Mouse (Mus musculus): ENCODE results near the gene Myt1l. TPM values are rescaled to one million over a fixed set of nuclear protein-coding genes. Genes with fewer than 3 reads are reported as not detected.

Myt1l gene
- polyA plus RNA-seq, 1 experiment from 2014 or later = 0.18 TPM

DNA sequence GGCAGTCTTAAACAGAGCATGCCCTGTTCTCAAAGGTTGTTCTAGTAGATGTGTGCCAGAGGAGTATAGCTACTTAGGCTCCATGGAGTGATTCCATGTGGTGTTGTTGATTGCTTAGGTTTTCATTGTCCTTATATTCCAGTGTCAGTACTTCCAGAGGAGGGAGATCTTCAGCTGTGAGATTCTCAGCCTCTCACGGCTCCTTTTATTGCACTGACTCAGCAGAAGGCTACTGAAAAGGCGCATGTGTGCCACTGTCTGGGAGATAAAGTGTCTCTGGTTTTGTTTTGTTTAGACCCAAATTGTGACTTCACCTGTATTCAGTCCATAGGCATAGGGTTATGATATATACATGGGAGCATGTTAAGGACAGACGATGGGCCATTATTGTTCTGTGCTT is 28.2 kb downstream of the Myt1l start:
- Histone ChIP-seq H3K27ac (ENCODE audit: low read length) (no peak overlapping the region), H3K27me3 (ENCODE audit: control insufficient read depth, insufficient read depth, low read depth, low read length) (no peaks in the 10 kb centered on the region), H3K4me1 (replicated peaks; ENCODE audit: control insufficient read depth, insufficient read depth, low read length) (no peaks in the 10 kb centered on the region), H3K9me3 (ENCODE audit: control insufficient read depth, low read length) (no peaks in the 10 kb centered on the region), H3K4me3 (ENCODE audit: low read length) (no peak overlapping the region), H3K9ac (ENCODE audit: low read length) (no peak overlapping the region), H3K36me3 (ENCODE audit: control insufficient read depth, insufficient read depth, low read length) (no peaks in the 10 kb centered on the region), H3K4me2 (ENCODE audit: low read depth, low read length) (no peak overlapping the region)
- no peak for ATAC-seq (ENCODE audit: low read depth)
- 66% methylated on average over 3 of the region's 3 CpGs for WGBS

- WGBS = 44% methylated on average over 6 of the region's 6 CpGs
- Histone ChIP-seq H3K36me3 (ENCODE audit: control insufficient read depth, insufficient read depth, low read length) (no peaks in the 10 kb centered on the region), H3K4me2 (ENCODE audit: low read depth, low read length) (no peak overlapping the region), H3K27me3 (ENCODE audit: control insufficient read depth, insufficient read depth, low read depth, low read length) (no peaks in the 10 kb centered on the region), H3K9me3 (ENCODE audit: control insufficient read depth, low read length) (no peaks in the 10 kb centered on the region), H3K4me3 (ENCODE audit: low read length) (no peak overlapping the region), H3K9ac (ENCODE audit: low read length) (no peak overlapping the region), H3K4me1 (replicated peaks; ENCODE audit: control insufficient read depth, insufficient read depth, low read length) (no peaks in the 10 kb centered on the region), H3K27ac (ENCODE audit: low read length) (no peak overlapping the region)
- ATAC-seq (ENCODE audit: low read depth) = no peak
Measured at GRCm38 (mm10) chr12:29556901-29557300, 28.7 kb downstream of the Myt1l start.

DNA sequence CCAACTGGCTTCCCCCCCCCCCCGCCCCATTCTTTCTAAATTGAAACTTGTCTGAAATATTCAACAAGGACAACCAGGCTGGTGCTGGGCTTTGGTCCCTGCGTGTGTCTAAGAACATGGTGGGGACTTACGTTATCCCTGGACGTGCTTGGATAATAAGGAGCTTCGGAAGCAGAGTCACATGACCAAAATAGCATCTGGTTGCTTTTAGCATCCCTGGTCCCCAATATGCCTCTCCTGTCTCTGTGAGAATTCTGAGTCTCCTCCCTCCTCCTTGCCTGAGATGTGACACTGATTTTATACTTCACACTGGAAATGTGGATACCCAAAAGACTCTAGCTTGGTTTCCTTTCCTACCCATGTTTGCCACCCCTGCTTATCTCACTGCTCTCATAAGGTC is 31.6 kb downstream of the Myt1l start:
- 76% methylated on average over 5 of the region's 5 CpGs for WGBS
- no peak for ATAC-seq (ENCODE audit: low read depth)
- H3K4me2 ChIP-seq (ENCODE audit: low read depth, low read length) = no peak overlapping the region

DNA sequence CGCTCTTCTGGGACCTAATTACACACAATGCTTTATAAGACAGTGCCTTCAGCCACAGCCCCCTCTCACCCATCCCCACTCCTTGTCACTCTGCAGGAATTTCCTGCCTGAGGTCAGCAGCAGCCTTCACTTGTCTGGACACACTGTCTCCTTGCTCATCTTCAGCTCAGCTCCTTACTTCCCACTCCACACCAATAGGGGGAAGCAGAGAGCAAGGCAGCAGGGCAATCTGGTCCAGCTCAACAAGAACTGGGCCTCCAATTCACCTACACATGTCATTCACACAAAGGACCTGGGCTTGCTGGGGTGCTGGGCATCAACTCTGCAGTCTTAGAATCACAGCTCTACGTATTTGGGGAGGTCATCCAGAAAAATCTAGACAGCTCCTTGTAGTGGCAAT is 33.0 kb downstream of the Myt1l start:
- ATAC-seq (ENCODE audit: low read depth) = no peak
- Histone ChIP-seq H3K27me3 (ENCODE audit: control insufficient read depth, insufficient read depth, low read depth, low read length) (no peaks in the 10 kb centered on the region), H3K9me3 (ENCODE audit: control insufficient read depth, low read length) (no peaks in the 10 kb centered on the region), H3K9ac (ENCODE audit: low read length) (no peak overlapping the region), H3K4me1 (replicated peaks; ENCODE audit: control insufficient read depth, insufficient read depth, low read length) (no peaks in the 10 kb centered on the region), H3K4me3 (ENCODE audit: low read length) (no peak overlapping the region), H3K27ac (ENCODE audit: low read length) (no peak overlapping the region), H3K36me3 (ENCODE audit: control insufficient read depth, insufficient read depth, low read length) (no peaks in the 10 kb centered on the region), H3K4me2 (ENCODE audit: low read depth, low read length) (no peak overlapping the region)
- 82% methylated on average over 2 of the region's 2 CpGs for WGBS

More for the DNA sequence above, 31.6 kb downstream of the Myt1l start:
- Histone ChIP-seq H3K9ac (ENCODE audit: low read length) (no peak overlapping the region), H3K4me3 (ENCODE audit: low read length) (no peak overlapping the region), H3K36me3 (ENCODE audit: control insufficient read depth, insufficient read depth, low read length) (no peaks in the 10 kb centered on the region), H3K27ac (ENCODE audit: low read length) (no peak overlapping the region), H3K9me3 (ENCODE audit: control insufficient read depth, low read length) (no peaks in the 10 kb centered on the region), H3K4me1 (replicated peaks; ENCODE audit: control insufficient read depth, insufficient read depth, low read length) (no peaks in the 10 kb centered on the region), H3K27me3 (ENCODE audit: control insufficient read depth, insufficient read depth, low read depth, low read length) (no peaks in the 10 kb centered on the region)

DNA sequence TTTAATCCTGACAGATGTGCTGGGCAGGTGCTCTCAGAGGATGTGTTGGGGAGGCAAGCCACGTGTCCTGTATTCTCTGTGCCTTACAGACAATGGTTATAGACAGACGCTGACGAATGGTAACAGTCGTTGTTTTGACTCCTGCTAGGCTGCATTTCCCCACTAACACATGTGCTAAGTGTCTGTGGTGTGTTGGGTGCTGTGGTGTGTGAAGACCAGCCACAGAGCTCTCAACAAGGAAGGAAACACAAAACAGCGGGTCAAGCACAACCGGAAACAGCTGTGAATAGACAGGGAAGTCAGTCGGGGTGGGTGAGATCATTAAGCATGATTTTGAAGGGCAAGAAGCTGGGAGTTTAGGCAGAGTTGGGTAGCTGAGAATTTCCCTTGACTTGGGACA is 41.1 kb downstream of the Myt1l start:
- H3K4me2 ChIP-seq (ENCODE audit: low read depth, low read length) = no peak overlapping the region
- no peak overlapping the region for H3K27ac ChIP-seq (ENCODE audit: low read length)
- H3K4me1 ChIP-seq (replicated peaks; ENCODE audit: control insufficient read depth, insufficient read depth, low read length) = no peaks in the 10 kb centered on the region
- ATAC-seq (ENCODE audit: low read depth) = no peak
- no peaks in the 10 kb centered on the region for H3K36me3 ChIP-seq (ENCODE audit: control insufficient read depth, insufficient read depth, low read length)
- WGBS = 67% methylated on average over 7 of the region's 7 CpGs
- H3K9me3 ChIP-seq (ENCODE audit: control insufficient read depth, low read length) = no peaks in the 10 kb centered on the region
- no peak overlapping the region for H3K9ac ChIP-seq (ENCODE audit: low read length)
- no peak overlapping the region for H3K4me3 ChIP-seq (ENCODE audit: low read length)
- no peaks in the 10 kb centered on the region for H3K27me3 ChIP-seq (ENCODE audit: control insufficient read depth, insufficient read depth, low read depth, low read length)

- Histone ChIP-seq H3K27ac (ENCODE audit: low read length) (no peak overlapping the region), H3K36me3 (ENCODE audit: control insufficient read depth, insufficient read depth, low read length) (no peaks in the 10 kb centered on the region), H3K27me3 (ENCODE audit: control insufficient read depth, insufficient read depth, low read depth, low read length) (no peaks in the 10 kb centered on the region), H3K4me2 (ENCODE audit: low read depth, low read length) (no peak overlapping the region), H3K4me1 (replicated peaks; ENCODE audit: control insufficient read depth, insufficient read depth, low read length) (no peaks in the 10 kb centered on the region), H3K9me3 (ENCODE audit: control insufficient read depth, low read length) (no peaks in the 10 kb centered on the region), H3K4me3 (ENCODE audit: low read length) (no peak overlapping the region), H3K9ac (ENCODE audit: low read length) (no peak overlapping the region)
- 81% methylated on average over 6 of the region's 6 CpGs for WGBS
- no peak for ATAC-seq (ENCODE audit: low read depth)
Measured at GRCm38 (mm10) chr12:29570351-29570750, 42.2 kb downstream of the Myt1l start.

DNA sequence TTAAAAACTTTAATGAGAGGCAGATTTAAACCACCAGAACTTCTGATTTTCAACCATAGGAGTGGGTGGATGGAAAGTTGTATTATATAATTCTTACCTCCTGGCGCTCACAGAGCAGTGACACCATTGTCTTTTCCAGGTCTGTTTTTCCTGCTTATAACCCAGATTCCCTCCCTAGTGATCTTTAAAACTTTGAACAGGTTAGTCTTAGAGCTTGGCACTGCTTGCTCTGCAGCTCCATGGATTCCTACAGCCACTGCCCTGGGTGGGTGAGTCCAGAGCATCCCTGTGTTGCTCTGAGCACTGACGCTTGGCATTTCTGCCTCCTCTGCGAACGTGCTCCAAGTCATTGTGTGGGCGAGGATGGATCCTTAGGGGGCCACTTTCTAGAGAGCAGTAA is 43.4 kb downstream of the Myt1l start:
- ATAC-seq (ENCODE audit: low read depth) = no peak
- Histone ChIP-seq H3K4me2 (ENCODE audit: low read depth, low read length) (no peak overlapping the region), H3K27ac (ENCODE audit: low read length) (no peak overlapping the region), H3K9me3 (ENCODE audit: control insufficient read depth, low read length) (no peaks in the 10 kb centered on the region), H3K9ac (ENCODE audit: low read length) (no peak overlapping the region), H3K27me3 (ENCODE audit: control insufficient read depth, insufficient read depth, low read depth, low read length) (no peaks in the 10 kb centered on the region), H3K4me1 (replicated peaks; ENCODE audit: control insufficient read depth, insufficient read depth, low read length) (no peaks in the 10 kb centered on the region), H3K4me3 (ENCODE audit: low read length) (no peak overlapping the region), H3K36me3 (ENCODE audit: control insufficient read depth, insufficient read depth, low read length) (no peaks in the 10 kb centered on the region)
- 78% methylated on average over 5 of the region's 5 CpGs for WGBS

DNA sequence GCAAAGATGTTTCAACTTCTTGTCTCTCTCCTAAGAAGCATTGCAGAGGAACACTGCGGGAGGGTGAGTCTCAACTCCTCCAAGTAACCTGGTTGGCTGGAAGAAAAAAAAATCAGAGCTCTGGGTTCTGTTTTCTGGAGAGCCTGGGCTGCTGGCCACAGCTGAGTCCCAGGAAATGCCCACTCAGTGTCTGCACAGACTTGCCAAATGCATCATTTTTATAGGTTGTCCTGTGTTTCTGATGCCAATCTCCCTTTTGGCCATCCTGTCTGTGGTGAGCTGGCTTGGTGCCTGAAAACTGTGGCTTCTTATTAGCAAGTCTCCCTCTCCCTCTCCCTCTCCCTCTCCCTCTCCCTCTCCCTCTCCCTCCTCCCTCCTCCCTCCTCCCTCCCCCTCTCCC is 65.6 kb downstream of the Myt1l start:
- Histone ChIP-seq H3K9me3 (ENCODE audit: control insufficient read depth, low read length) (no peaks in the 10 kb centered on the region), H3K27ac (ENCODE audit: low read length) (no peak overlapping the region), H3K4me2 (ENCODE audit: low read depth, low read length) (no peak overlapping the region)

DNA sequence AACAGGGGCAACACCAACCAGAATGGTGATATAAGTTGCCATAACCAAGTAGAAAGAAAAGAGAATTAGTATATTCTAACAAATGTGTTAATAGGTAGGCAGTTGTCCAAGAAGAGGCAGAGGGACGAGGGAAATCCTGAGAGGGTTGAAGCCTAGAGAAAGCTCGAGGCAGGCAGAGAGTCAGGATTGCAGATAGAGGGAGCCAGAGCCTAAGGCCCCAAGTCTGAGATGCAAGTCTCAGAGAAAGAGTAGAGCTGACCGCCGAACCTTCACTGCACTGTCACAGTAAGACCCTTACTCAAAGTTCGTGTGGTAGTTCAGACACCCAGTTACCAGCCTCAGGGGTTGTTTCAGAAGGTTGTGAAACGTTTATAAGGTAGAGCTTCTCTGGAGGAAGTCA is 71.7 kb downstream of the Myt1l start:
- no peaks in the 10 kb centered on the region for H3K27me3 ChIP-seq (ENCODE audit: control insufficient read depth, insufficient read depth, low read depth, low read length)
- H3K4me2 ChIP-seq (ENCODE audit: low read depth, low read length) = no peak overlapping the region
- H3K27ac ChIP-seq (ENCODE audit: low read length) = no peak overlapping the region
- no peak overlapping the region for H3K9ac ChIP-seq (ENCODE audit: low read length)
- 49% methylated on average over 6 of the region's 6 CpGs for WGBS
- no peaks in the 10 kb centered on the region for H3K36me3 ChIP-seq (ENCODE audit: control insufficient read depth, insufficient read depth, low read length)
- no peaks in the 10 kb centered on the region for H3K9me3 ChIP-seq (ENCODE audit: control insufficient read depth, low read length)
- H3K4me1 ChIP-seq (replicated peaks; ENCODE audit: control insufficient read depth, insufficient read depth, low read length) = no peaks in the 10 kb centered on the region
- no peak overlapping the region for H3K4me3 ChIP-seq (ENCODE audit: low read length)
- no peak for ATAC-seq (ENCODE audit: low read depth)

More for the DNA sequence above, 65.6 kb downstream of the Myt1l start:
- no peak for ATAC-seq (ENCODE audit: low read depth)
- Histone ChIP-seq H3K36me3 (ENCODE audit: control insufficient read depth, insufficient read depth, low read length) (no peaks in the 10 kb centered on the region), H3K27me3 (ENCODE audit: control insufficient read depth, insufficient read depth, low read depth, low read length) (no peaks in the 10 kb centered on the region), H3K9ac (ENCODE audit: low read length) (no peak overlapping the region), H3K4me3 (ENCODE audit: low read length) (no peak overlapping the region), H3K4me1 (replicated peaks; ENCODE audit: control insufficient read depth, insufficient read depth, low read length) (no peaks in the 10 kb centered on the region)
- 81% methylated on average over 1 of the region's 1 CpGs for WGBS

- no peak for ATAC-seq (ENCODE audit: low read depth)
- H3K36me3 ChIP-seq (ENCODE audit: control insufficient read depth, insufficient read depth, low read length) = no peaks in the 10 kb centered on the region
- no peak overlapping the region for H3K27ac ChIP-seq (ENCODE audit: low read length)
- H3K27me3 ChIP-seq (ENCODE audit: control insufficient read depth, insufficient read depth, low read depth, low read length) = no peaks in the 10 kb centered on the region
- H3K4me1 ChIP-seq (replicated peaks; ENCODE audit: control insufficient read depth, insufficient read depth, low read length) = no peaks in the 10 kb centered on the region
- H3K4me2 ChIP-seq (ENCODE audit: low read depth, low read length) = no peak overlapping the region
- H3K4me3 ChIP-seq (ENCODE audit: low read length) = no peak overlapping the region
- no peaks in the 10 kb centered on the region for H3K9me3 ChIP-seq (ENCODE audit: control insufficient read depth, low read length)
- H3K9ac ChIP-seq (ENCODE audit: low read length) = no peak overlapping the region
- 73% methylated on average over 6 of the region's 6 CpGs for WGBS
Measured at GRCm38 (mm10) chr12:29601223-29601622, 73.0 kb downstream of the Myt1l start.
